Mouse (Mus musculus): ENCODE results near the gene Coasy. TPM values are rescaled to one million over a fixed set of nuclear protein-coding genes. Genes with fewer than 3 reads are reported as not detected.

Gene Coasy
- polyA plus RNA-seq, 1 experiment from 2014 or later: 31.4 TPM

DNA sequence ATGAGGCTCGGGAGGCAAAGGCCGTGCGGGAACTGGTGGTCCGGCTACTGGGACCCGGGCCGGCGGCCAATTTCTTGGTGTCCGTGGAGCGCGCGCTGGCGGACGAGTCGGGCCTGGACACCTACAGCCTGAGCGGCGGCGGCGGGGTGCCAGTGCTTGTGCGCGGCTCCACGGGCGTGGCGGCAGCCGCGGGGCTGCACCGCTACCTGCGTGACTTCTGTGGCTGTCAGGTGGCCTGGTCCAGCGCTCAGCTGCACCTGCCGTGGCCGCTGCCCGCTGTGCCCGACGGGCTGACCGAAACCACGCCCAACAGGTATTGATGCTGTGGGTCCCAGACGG lies 12.2 kb upstream of the Coasy start:
- no peaks in the 10 kb centered on the region for H3K27me3 ChIP-seq (ENCODE audit: control insufficient read depth, insufficient read depth, low read length)
- 0 out of 4 replicates have a peak overlapping the region, but pooled peaks of 1 of the 2 experiments have one; percentile 11 for H3K27ac ChIP-seq (replicated peaks in 1 of 2; ENCODE audit: control insufficient read depth in 1 of 2, insufficient read depth in 1 of 2, low read depth in 2 of 2, low read length in 2 of 2)
- peak; percentile 54 for ATAC-seq (ENCODE audit: insufficient number of reproducible peaks, insufficient read depth, low FRiP score, low read depth)

GRCm38 (mm10) chr11:101070987-101071386 lies 11.4 kb upstream of the Coasy start:
- no peaks in the 10 kb centered on the region for H3K9me3 ChIP-seq (ENCODE audit: control insufficient read depth, low read length)
- H3K4me2 ChIP-seq (ENCODE audit: low read length): peak overlapping the region; percentile 99; the same call in 1 of the 2 replicates
- peaks cover 10 to 15% of the 10 kb centered on the region in 2 experiments; a peak in 3 of 4 replicates for H3K4me1 ChIP-seq (ENCODE audit: control insufficient read depth in 2 of 2, insufficient read depth in 2 of 2, low read length in 2 of 2)
- no peaks in the 10 kb centered on the region for H3K36me3 ChIP-seq (ENCODE audit: control insufficient read depth, insufficient read depth, low read length)
- H3K4me3 ChIP-seq (ENCODE audit: control insufficient read depth in 1 of 2, insufficient read depth in 1 of 2, low read depth in 1 of 2, low read length in 2 of 2): peak overlapping the region in 1 of 2 experiments; percentile 85; a peak in 1 of 4 replicates
- H3K27me3 ChIP-seq (ENCODE audit: control insufficient read depth, insufficient read depth, low read length): no peaks in the 10 kb centered on the region
- no peak for ATAC-seq (ENCODE audit: insufficient number of reproducible peaks, insufficient read depth, low FRiP score, low read depth)
- WGBS: 65% methylated on average over 6 of the region's 6 CpGs
- H3K27ac ChIP-seq (replicated peaks in 1 of 2; ENCODE audit: control insufficient read depth in 1 of 2, insufficient read depth in 1 of 2, low read depth in 2 of 2, low read length in 2 of 2): no peak overlapping the region
- H3K9ac ChIP-seq (ENCODE audit: low read length): peak overlapping the region; percentile 84; the same call in 1 of the 2 replicates

More for the DNA sequence above, 12.2 kb upstream of the Coasy start:
- Histone ChIP-seq H3K36me3 (ENCODE audit: control insufficient read depth, insufficient read depth, low read length) (no peaks in the 10 kb centered on the region), H3K4me1 (ENCODE audit: control insufficient read depth in 2 of 2, insufficient read depth in 2 of 2, low read length in 2 of 2) (peaks cover 11 to 21% of the 10 kb centered on the region in 2 experiments), H3K4me3 (ENCODE audit: control insufficient read depth in 1 of 2, insufficient read depth in 1 of 2, low read depth in 1 of 2, low read length in 2 of 2) (peak overlapping the region; percentile 69 to 85), H3K9me3 (ENCODE audit: control insufficient read depth, low read length) (no peaks in the 10 kb centered on the region), H3K9ac (ENCODE audit: low read length) (peak overlapping the region; percentile 84), H3K4me2 (ENCODE audit: low read length) (peak overlapping the region; percentile 99)
- under 1% methylated on average over 34 of the region's 36 CpGs for WGBS

- Histone ChIP-seq H3K9ac (ENCODE audit: low read length) (no peak overlapping the region), H3K4me1 (ENCODE audit: control insufficient read depth in 2 of 2, insufficient read depth in 2 of 2, low read length in 2 of 2) (peaks cover 2 to 5% of the 10 kb centered on the region in 2 experiments; a peak in 2 of 4 replicates)
Measured at GRCm38 (mm10) chr11:101071810-101072428, 10.4 kb upstream of the Coasy start.

DNA sequence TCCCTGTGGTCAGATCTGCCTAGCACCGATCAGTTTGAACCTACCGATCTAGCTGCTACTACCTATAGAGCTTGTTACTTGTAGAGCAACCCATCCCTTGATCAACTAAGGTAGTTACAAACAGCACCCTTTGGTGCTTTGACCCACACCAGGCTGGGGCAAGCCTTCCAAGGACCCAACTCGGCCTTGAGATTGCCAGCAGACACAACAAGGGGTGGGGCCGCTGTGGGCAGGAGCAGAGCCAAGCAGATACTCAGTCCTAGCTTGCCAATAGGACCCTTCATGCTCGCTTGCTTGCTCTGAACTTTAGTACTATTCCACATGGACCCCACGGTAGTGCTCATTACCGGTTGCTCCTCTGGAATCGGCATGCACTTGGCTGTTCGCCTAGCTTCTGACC lies 4.2 kb upstream of the Coasy start, which contains the start of gene Hsd17b1:
Gene Hsd17b1 (plus strand): TSS at position 291 of the 400 bp plus-strand sequence.
- Histone ChIP-seq H3K27ac (replicated peaks in 1 of 2; ENCODE audit: control insufficient read depth in 1 of 2, insufficient read depth in 1 of 2, low read depth in 2 of 2, low read length in 2 of 2) (no peak within 1 kb of the TSS), H3K4me2 (ENCODE audit: low read length) (no peak within 1 kb of the TSS), H3K4me1 (ENCODE audit: control insufficient read depth in 2 of 2, insufficient read depth in 2 of 2, low read length in 2 of 2) (peaks cover 6 to 11% of the 10 kb centered on the region in 2 experiments), H3K9ac (ENCODE audit: low read length) (no peak within 1 kb of the TSS), H3K9me3 (ENCODE audit: control insufficient read depth, low read length) (no peaks in the 10 kb centered on the region), H3K27me3 (ENCODE audit: control insufficient read depth, insufficient read depth, low read length) (peaks cover 46% of the 10 kb centered on the region), H3K4me3 (ENCODE audit: control insufficient read depth in 1 of 2, insufficient read depth in 1 of 2, low read depth in 1 of 2, low read length in 2 of 2) (no peak within 1 kb of the TSS), H3K36me3 (ENCODE audit: control insufficient read depth, insufficient read depth, low read length) (0 out of 2 replicates have a peak, but pooled peaks cover 3% of the 10 kb centered on the region)
- ATAC-seq (ENCODE audit: insufficient number of reproducible peaks, insufficient read depth, low FRiP score, low read depth): no peak
- 68% methylated on average over 9 of the region's 9 CpGs for WGBS

More at GRCm38 (mm10) chr11:101071810-101072428, 10.4 kb upstream of the Coasy start:
- 62% methylated on average over 14 of the region's 14 CpGs for WGBS
- Histone ChIP-seq H3K36me3 (ENCODE audit: control insufficient read depth, insufficient read depth, low read length) (0 out of 2 replicates have a peak, but pooled peaks cover 3% of the 10 kb centered on the region), H3K4me3 (ENCODE audit: control insufficient read depth in 1 of 2, insufficient read depth in 1 of 2, low read depth in 1 of 2, low read length in 2 of 2) (no peak overlapping the region), H3K9me3 (ENCODE audit: control insufficient read depth, low read length) (no peaks in the 10 kb centered on the region), H3K27ac (replicated peaks in 1 of 2; ENCODE audit: control insufficient read depth in 1 of 2, insufficient read depth in 1 of 2, low read depth in 2 of 2, low read length in 2 of 2) (no peak overlapping the region), H3K27me3 (ENCODE audit: control insufficient read depth, insufficient read depth, low read length) (peaks cover 3% of the 10 kb centered on the region; the same call in 1 of the 2 replicates), H3K4me2 (ENCODE audit: low read length) (no peak overlapping the region)
- ATAC-seq (ENCODE audit: insufficient number of reproducible peaks, insufficient read depth, low FRiP score, low read depth): no peak

GRCm38 (mm10) chr11:101079746-101080145 lies 2.6 kb upstream of the Coasy start:
- WGBS: 5% methylated on average over 27 of the region's 27 CpGs
- Histone ChIP-seq H3K27ac (replicated peaks in 1 of 2; ENCODE audit: control insufficient read depth in 1 of 2, insufficient read depth in 1 of 2, low read depth in 2 of 2, low read length in 2 of 2) (no peak overlapping the region), H3K4me1 (ENCODE audit: control insufficient read depth in 2 of 2, insufficient read depth in 2 of 2, low read length in 2 of 2) (peaks cover 11 to 17% of the 10 kb centered on the region in 2 experiments), H3K9ac (ENCODE audit: low read length) (peak overlapping the region; percentile 34; the same call in 1 of the 2 replicates), H3K4me3 (ENCODE audit: control insufficient read depth in 1 of 2, insufficient read depth in 1 of 2, low read depth in 1 of 2, low read length in 2 of 2) (peak overlapping the region in 1 of 2 experiments; percentile 24; a peak in 2 of 4 replicates), H3K4me2 (ENCODE audit: low read length) (peak overlapping the region; percentile 49), H3K27me3 (ENCODE audit: control insufficient read depth, insufficient read depth, low read length) (peaks cover 46% of the 10 kb centered on the region), H3K36me3 (ENCODE audit: control insufficient read depth, insufficient read depth, low read length) (peaks cover 8% of the 10 kb centered on the region), H3K9me3 (ENCODE audit: control insufficient read depth, low read length) (no peaks in the 10 kb centered on the region)
- ATAC-seq (ENCODE audit: insufficient number of reproducible peaks, insufficient read depth, low FRiP score, low read depth): no peak

GRCm38 (mm10) chr11:101080421-101080820 lies 1.9 kb upstream of the Coasy start:
- no peak for ATAC-seq (ENCODE audit: insufficient number of reproducible peaks, insufficient read depth, low FRiP score, low read depth)
- peaks cover 11 to 17% of the 10 kb centered on the region in 2 experiments for H3K4me1 ChIP-seq (ENCODE audit: control insufficient read depth in 2 of 2, insufficient read depth in 2 of 2, low read length in 2 of 2)
- H3K27me3 ChIP-seq (ENCODE audit: control insufficient read depth, insufficient read depth, low read length): peaks cover 46% of the 10 kb centered on the region
- 73% methylated on average over 5 of the region's 5 CpGs for WGBS
- no peaks in the 10 kb centered on the region for H3K9me3 ChIP-seq (ENCODE audit: control insufficient read depth, low read length)
- H3K36me3 ChIP-seq (ENCODE audit: control insufficient read depth, insufficient read depth, low read length): peaks cover 12% of the 10 kb centered on the region
- H3K4me3 ChIP-seq (ENCODE audit: control insufficient read depth in 1 of 2, insufficient read depth in 1 of 2, low read depth in 1 of 2, low read length in 2 of 2): no peak overlapping the region
- H3K27ac ChIP-seq (replicated peaks in 1 of 2; ENCODE audit: control insufficient read depth in 1 of 2, insufficient read depth in 1 of 2, low read depth in 2 of 2, low read length in 2 of 2): no peak overlapping the region
- H3K9ac ChIP-seq (ENCODE audit: low read length): no peak overlapping the region
- no peak overlapping the region for H3K4me2 ChIP-seq (ENCODE audit: low read length)

GRCm38 (mm10) chr11:101081659-101082058 lies 706 bp upstream of the Coasy start:
- Histone ChIP-seq H3K4me3 (ENCODE audit: control insufficient read depth in 1 of 2, insufficient read depth in 1 of 2, low read depth in 1 of 2, low read length in 2 of 2) (peak overlapping the region; percentile 68 to 84), H3K36me3 (ENCODE audit: control insufficient read depth, insufficient read depth, low read length) (peaks cover 16% of the 10 kb centered on the region), H3K9ac (ENCODE audit: low read length) (peak overlapping the region; percentile 75), H3K4me1 (ENCODE audit: control insufficient read depth in 2 of 2, insufficient read depth in 2 of 2, low read length in 2 of 2) (peaks cover 14 to 23% of the 10 kb centered on the region in 2 experiments), H3K27me3 (ENCODE audit: control insufficient read depth, insufficient read depth, low read length) (peaks cover 46% of the 10 kb centered on the region), H3K27ac (replicated peaks in 1 of 2; ENCODE audit: control insufficient read depth in 1 of 2, insufficient read depth in 1 of 2, low read depth in 2 of 2, low read length in 2 of 2) (peak overlapping the region; percentile 71 to 90), H3K4me2 (ENCODE audit: low read length) (peak overlapping the region; percentile 92), H3K9me3 (ENCODE audit: control insufficient read depth, low read length) (no peaks in the 10 kb centered on the region)
- WGBS: 7% methylated on average over 10 of the region's 10 CpGs
- no peak for ATAC-seq (ENCODE audit: insufficient number of reproducible peaks, insufficient read depth, low FRiP score, low read depth)
